Mouse (Mus musculus): Measurements from ENCODE around the gene Zer1. TPM values are rescaled to one million over a fixed set of nuclear protein-coding genes. Genes with fewer than 3 reads are reported as not detected.

The Zer1 gene
- total and polyA plus RNA-seq, 2 experiments, result 7.1 to 27.1 TPM

DNA sequence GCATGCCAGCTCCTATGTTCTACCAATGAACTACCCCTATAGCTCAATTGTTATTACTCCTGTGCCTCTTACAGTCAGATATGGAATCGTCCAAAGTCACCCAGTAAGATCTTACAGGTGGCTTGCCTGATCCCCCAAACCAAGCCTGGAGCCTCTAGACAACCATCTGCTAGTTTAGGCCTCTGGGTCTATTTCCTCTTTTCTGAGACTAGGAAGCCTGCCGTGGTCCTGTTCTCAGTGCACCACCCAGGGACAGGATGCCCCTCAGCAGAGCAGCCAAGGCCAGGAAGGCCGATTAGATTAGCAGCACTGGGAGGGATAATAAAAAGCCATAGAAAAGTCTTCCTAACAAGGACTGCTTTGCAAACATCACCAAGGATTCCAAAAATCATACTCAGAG is 74.6 kb downstream of the Zer1 start:
- no peaks in the 10 kb centered on the region for H3K79me2 ChIP-seq (ENCODE audit: control insufficient read depth, insufficient read depth, low read length)
- H3K4me1 ChIP-seq (ENCODE audit: control insufficient read depth, insufficient read depth, low read length), result no peaks in the 10 kb centered on the region; the same call in 1 of the 2 replicates
- whole genome bisulfite sequencing, result 76% methylated on average over 3 of the region's 3 CpGs
- TF ChIP-seq POLR2A (IDR thresholded peaks at IDR 0.05; ENCODE audit: extremely low read depth, insufficient read depth, low read length) (no peak), CTCF (IDR thresholded peaks at IDR 0.05; ENCODE audit: low read depth, low read length) (no peak)
- H3K27ac ChIP-seq (replicated peaks; ENCODE audit: insufficient read depth, low read depth, low read length), result no peak overlapping the region
- no peak overlapping the region for H3K9ac ChIP-seq (ENCODE audit: low read depth, low read length)
- no peak overlapping the region for H3K4me3 ChIP-seq (ENCODE audit: insufficient read depth, low read depth, low read length)
- DNase-seq (ENCODE audit: extremely low read depth, low read depth, low spot score), result no peak
- no peaks in the 10 kb centered on the region for H3K36me3 ChIP-seq (ENCODE audit: control insufficient read depth, insufficient read depth, low read length)
- no peaks in the 10 kb centered on the region; the same call in 1 of the 2 replicates for H3K27me3 ChIP-seq (ENCODE audit: control insufficient read depth, insufficient read depth, low read length)

DNA sequence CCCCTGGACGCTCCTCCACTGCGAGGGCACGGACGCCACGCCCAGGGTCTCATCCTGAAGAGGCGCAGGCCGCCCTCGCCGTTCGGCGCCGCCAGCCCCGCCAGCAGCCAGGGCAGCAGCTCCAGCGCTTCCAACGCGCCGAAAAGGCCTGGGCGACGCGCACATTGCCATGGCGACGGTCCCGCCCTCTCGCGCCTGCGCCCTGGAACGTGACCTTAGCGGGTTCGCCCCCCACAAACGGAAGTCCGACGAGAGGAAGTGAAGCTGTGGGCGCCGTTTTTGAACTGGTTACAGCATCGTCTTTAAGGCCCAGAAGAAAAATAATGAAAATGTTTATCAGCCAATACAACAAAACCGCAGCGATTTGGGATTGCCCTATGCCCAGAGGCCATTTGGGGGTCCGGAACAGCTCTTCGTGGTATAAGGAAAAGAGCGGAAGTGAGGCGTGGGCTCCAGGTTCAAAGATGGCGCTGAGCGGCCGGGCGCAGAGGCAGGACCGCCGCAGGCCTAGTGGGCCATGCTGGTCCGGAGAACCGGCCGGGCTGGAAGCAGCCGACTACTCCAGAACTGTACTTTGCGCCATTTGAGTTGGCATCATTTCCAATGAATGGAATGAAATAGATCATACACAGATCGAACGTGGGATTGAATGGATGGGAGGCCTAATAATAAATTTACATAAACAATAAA is 75.5 kb downstream of the Zer1 start, which contains the start of gene Wdr34:
Gene Wdr34 (minus strand): TSS at position 183 of the 690 bp plus-strand sequence.
- peak within 1 kb of the TSS; percentile 95 for H3K27ac ChIP-seq (replicated peaks; ENCODE audit: insufficient read depth, low read depth, low read length)
- WGBS, result 1% methylated on average over 54 of the region's 54 CpGs
- peak within 1 kb of the TSS; percentile 68 for H3K4me3 ChIP-seq (ENCODE audit: insufficient read depth, low read depth, low read length)
- no peaks in the 10 kb centered on the region; the same call in 1 of the 2 replicates for H3K4me1 ChIP-seq (ENCODE audit: control insufficient read depth, insufficient read depth, low read length)
- TF ChIP-seq POLR2A (IDR thresholded peaks at IDR 0.05; ENCODE audit: extremely low read depth, insufficient read depth, low read length) (peak; percentile 57; the same call in 1 of the 2 replicates), CTCF (IDR thresholded peaks at IDR 0.05; ENCODE audit: low read depth, low read length) (no peak)
- no peaks in the 10 kb centered on the region for H3K27me3 ChIP-seq (ENCODE audit: control insufficient read depth, insufficient read depth, low read length)
- DNase-seq (ENCODE audit: extremely low read depth, low read depth, low spot score), result peak; percentile 81
- H3K79me2 ChIP-seq (ENCODE audit: control insufficient read depth, insufficient read depth, low read length), result no peaks in the 10 kb centered on the region
- no peaks in the 10 kb centered on the region for H3K36me3 ChIP-seq (ENCODE audit: control insufficient read depth, insufficient read depth, low read length)
- H3K9ac ChIP-seq (ENCODE audit: low read depth, low read length), result peak within 1 kb of the TSS; percentile 80

DNA sequence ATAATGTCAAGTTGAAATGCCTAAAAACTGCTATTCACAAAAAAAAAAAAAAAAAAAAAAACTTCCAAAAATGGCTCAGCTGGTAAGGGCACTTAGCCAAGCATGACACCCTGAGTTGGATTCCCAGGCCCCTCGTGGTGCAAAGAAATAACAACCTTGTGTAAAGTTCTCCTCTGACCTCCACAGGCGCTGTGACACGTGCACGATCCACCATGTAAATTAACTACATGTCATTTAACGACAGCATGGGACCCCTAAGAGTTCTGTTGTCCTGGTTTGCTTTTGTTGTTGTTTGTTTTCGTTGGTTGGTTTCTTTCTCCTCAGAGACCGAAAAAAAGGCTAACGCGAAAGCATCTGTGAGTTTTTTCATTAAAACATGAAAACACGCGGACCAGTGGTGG is 76.3 kb downstream of the Zer1 start:
- H3K9ac ChIP-seq (ENCODE audit: low read depth, low read length), result peak overlapping the region; percentile 80; the same call in 1 of the 2 replicates
- WGBS, result 38% methylated on average over 11 of the region's 11 CpGs
- no peaks in the 10 kb centered on the region for H3K79me2 ChIP-seq (ENCODE audit: control insufficient read depth, insufficient read depth, low read length)
- TF ChIP-seq POLR2A (IDR thresholded peaks at IDR 0.05; ENCODE audit: extremely low read depth, insufficient read depth, low read length) (no peak), CTCF (IDR thresholded peaks at IDR 0.05; ENCODE audit: low read depth, low read length) (no peak)
- H3K27me3 ChIP-seq (ENCODE audit: control insufficient read depth, insufficient read depth, low read length), result no peaks in the 10 kb centered on the region
- no peaks in the 10 kb centered on the region; the same call in 1 of the 2 replicates for H3K4me1 ChIP-seq (ENCODE audit: control insufficient read depth, insufficient read depth, low read length)
- DNase-seq (ENCODE audit: extremely low read depth, low read depth, low spot score), result no peak
- H3K4me3 ChIP-seq (ENCODE audit: insufficient read depth, low read depth, low read length), result peak overlapping the region; percentile 68
- no peak overlapping the region for H3K27ac ChIP-seq (replicated peaks; ENCODE audit: insufficient read depth, low read depth, low read length)
- H3K36me3 ChIP-seq (ENCODE audit: control insufficient read depth, insufficient read depth, low read length), result no peaks in the 10 kb centered on the region

Other genes with a start within 250 kb of the Zer1 start
- gene Odf2, start 235.4 kb downstream of the Zer1 start, total RNA-seq (2014; rRNA removed), result 6.4 and 7.0 TPM in 2 replicates
- 3.7 and 7.0 TPM in 2 replicates for gene Odf2, start 235.4 kb downstream of the Zer1 start, polyA plus RNA-seq (2012; rRNA removed)
- 17.8 and 22.6 TPM in 2 replicates for gene Gle1, start 189.2 kb downstream of the Zer1 start, total RNA-seq (2014; rRNA removed)
- 13.8 and 14.3 TPM in 2 replicates for gene Gle1, start 189.2 kb downstream of the Zer1 start, polyA plus RNA-seq (2012; rRNA removed)
- 89.0 and 98.6 TPM in 2 replicates for gene Sptan1, start 159.0 kb downstream of the Zer1 start, total RNA-seq (2014; rRNA removed)
- gene Sptan1, start 159.0 kb downstream of the Zer1 start, polyA plus RNA-seq (2012; rRNA removed), result 61.4 and 71.3 TPM in 2 replicates
- gene Wdr34, start 75.7 kb downstream of the Zer1 start, total RNA-seq (2014; rRNA removed), result 5.5 and 7.5 TPM in 2 replicates
- 9.7 and 10.3 TPM in 2 replicates for gene Wdr34, start 75.7 kb downstream of the Zer1 start, polyA plus RNA-seq (2012; rRNA removed)
- gene Set, start 67.2 kb downstream of the Zer1 start, total RNA-seq (2014; rRNA removed), result 64.2 and 85.1 TPM in 2 replicates
- gene Set, start 67.2 kb downstream of the Zer1 start, polyA plus RNA-seq (2012; rRNA removed), result 25.9 and 26.3 TPM in 2 replicates
- 0.40 and 0.74 TPM in 2 replicates for gene Pkn3, start 46.9 kb downstream of the Zer1 start, total RNA-seq (2014; rRNA removed)
- 0.96 and 1.5 TPM in 2 replicates for gene Pkn3, start 46.9 kb downstream of the Zer1 start, polyA plus RNA-seq (2012; rRNA removed)
- gene Zdhhc12, start 30.9 kb downstream of the Zer1 start, total RNA-seq (2014; rRNA removed), result 16.8 and 26.1 TPM in 2 replicates
- gene Zdhhc12, start 30.9 kb downstream of the Zer1 start, polyA plus RNA-seq (2012; rRNA removed), result 48.9 and 53.4 TPM in 2 replicates
- 25.8 and 26.6 TPM in 2 replicates for gene Tbc1d13, start 9.2 kb upstream of the Zer1 start, total RNA-seq (2014; rRNA removed)
- 36.3 and 42.6 TPM in 2 replicates for gene Tbc1d13, start 9.2 kb upstream of the Zer1 start, polyA plus RNA-seq (2012; rRNA removed)
- gene Endog, start 46.9 kb upstream of the Zer1 start, total RNA-seq (2014; rRNA removed), result 78.7 and 101 TPM in 2 replicates
- 122 and 132 TPM in 2 replicates for gene Endog, start 46.9 kb upstream of the Zer1 start, polyA plus RNA-seq (2012; rRNA removed)
- 12.9 and 13.1 TPM in 2 replicates for gene Spout1, start 53.9 kb upstream of the Zer1 start, total RNA-seq (2014; rRNA removed)
- 14.0 and 14.9 TPM in 2 replicates for gene Spout1, start 53.9 kb upstream of the Zer1 start, polyA plus RNA-seq (2012; rRNA removed)
- 169 and 184 TPM in 2 replicates for gene Kyat1, start 81.3 kb upstream of the Zer1 start, total RNA-seq (2014; rRNA removed)
- 267 and 378 TPM in 2 replicates for gene Kyat1, start 81.3 kb upstream of the Zer1 start, polyA plus RNA-seq (2012; rRNA removed)
- 8.5 and 14.0 TPM in 2 replicates for gene Lrrc8a, start 113.1 kb upstream of the Zer1 start, total RNA-seq (2014; rRNA removed)
- 22.6 and 24.1 TPM in 2 replicates for gene Lrrc8a, start 113.1 kb upstream of the Zer1 start, polyA plus RNA-seq (2012; rRNA removed)
- 4.2 and 5.1 TPM in 2 replicates for gene Gm28035, start 116.0 kb upstream of the Zer1 start, total RNA-seq (2014; rRNA removed)
- 5.9 and 8.6 TPM in 2 replicates for gene Gm28035, start 116.0 kb upstream of the Zer1 start, polyA plus RNA-seq (2012; rRNA removed)
- gene Phyhd1, start 141.6 kb upstream of the Zer1 start, total RNA-seq (2014; rRNA removed), result 87.4 and 97.7 TPM in 2 replicates
- gene Phyhd1, start 141.6 kb upstream of the Zer1 start, polyA plus RNA-seq (2012; rRNA removed), result 154 and 158 TPM in 2 replicates
- not detected in 2 replicates for gene Gm28038, start 156.5 kb upstream of the Zer1 start, total RNA-seq (2014; rRNA removed)
- not detected in 2 replicates for gene Gm28038, start 156.5 kb upstream of the Zer1 start, polyA plus RNA-seq (2012; rRNA removed)
- gene Dolk, start 161.7 kb upstream of the Zer1 start, total RNA-seq (2014; rRNA removed), result 12.2 and 14.7 TPM in 2 replicates
- gene Dolk, start 161.7 kb upstream of the Zer1 start, polyA plus RNA-seq (2012; rRNA removed), result 20.3 and 20.6 TPM in 2 replicates
- 4.1 and 6.2 TPM in 2 replicates for gene Nup188, start 161.8 kb upstream of the Zer1 start, total RNA-seq (2014; rRNA removed)
- gene Nup188, start 161.8 kb upstream of the Zer1 start, polyA plus RNA-seq (2012; rRNA removed), result 6.0 and 9.6 TPM in 2 replicates
- 23.3 and 23.5 TPM in 2 replicates for gene Sh3glb2, start 234.8 kb upstream of the Zer1 start, total RNA-seq (2014; rRNA removed)
- 50.0 and 62.0 TPM in 2 replicates for gene Sh3glb2, start 234.8 kb upstream of the Zer1 start, polyA plus RNA-seq (2012; rRNA removed)
- 30.7 and 37.2 TPM in 2 replicates for gene Miga2, start 239.6 kb upstream of the Zer1 start, total RNA-seq (2014; rRNA removed)
- gene Miga2, start 239.6 kb upstream of the Zer1 start, polyA plus RNA-seq (2012; rRNA removed), result 46.5 and 52.2 TPM in 2 replicates

Measured in liver, adult 2 months (tissue).